Mouse (Mus musculus) midbrain, embryonic 14.5 days (tissue): Measurements from ENCODE around the gene Ifnar1. TPM values are rescaled to one million over a fixed set of nuclear protein-coding genes. Genes with fewer than 3 reads are reported as not detected.

Source experiments
- ATAC-seq: fragments of 200-750 bp; cut with Nextera tagmentation; 2 replicates; pipeline ENCODE4 v1.8.0; 2017; ENCODE audit warnings: moderate number of reproducible peaks, moderate library complexity; ENCODE audit not compliant: low FRiP score, low TSS enrichment
- DNase-seq: peaks from one replicate; pipeline ENCODE4 v3.0.0-alpha.2; 2015
- H3K27ac ChIP-seq: fragments of 300-500 bp; sonication (generic); replicated peaks from 2 replicates; pipeline ENCODE4 v1.5.1; 2014; ENCODE audit warnings: mild to moderate bottlenecking, low read depth, low read length, moderate library complexity
- H3K27me3 ChIP-seq: fragments of 300-500 bp; sonication (generic); 2 replicates; pipeline ENCODE4 v1.6.1; 2014; ENCODE audit warnings: low read length, control low read depth, mixed read lengths; ENCODE audit not compliant: control insufficient read depth, insufficient read depth
- H3K36me3 ChIP-seq: fragments of 300-500 bp; sonication (generic); 2 replicates; pipeline ENCODE4 v1.6.1; 2014; ENCODE audit warnings: low read length, control low read depth; ENCODE audit not compliant: control insufficient read depth, insufficient read depth
- H3K4me1 ChIP-seq: fragments of 300-500 bp; sonication (generic); 2 replicates; pipeline ENCODE4 v1.6.1; 2014; ENCODE audit warnings: mild to moderate bottlenecking, antibody characterized with exemption, low read length, control low read depth; ENCODE audit not compliant: control insufficient read depth, insufficient read depth
- H3K4me2 ChIP-seq: fragments of 300-500 bp; sonication (generic); 2 replicates; pipeline ENCODE4 v1.6.1; 2014; ENCODE audit warnings: mild to moderate bottlenecking, low read length, moderate library complexity
- H3K4me3 ChIP-seq: fragments of 300-500 bp; sonication (generic); replicated peaks from 2 replicates; pipeline ENCODE4 v1.5.1; 2014; ENCODE audit warnings: low read depth, low read length
- H3K9ac ChIP-seq: fragments of 300-500 bp; sonication (generic); replicated peaks from 2 replicates; pipeline ENCODE4 v1.6.1; 2014; ENCODE audit warnings: mild to moderate bottlenecking, low read length, moderate library complexity
- H3K9me3 ChIP-seq: fragments of 300-500 bp; sonication (generic); 2 replicates; pipeline ENCODE4 v1.6.1; 2016; ENCODE audit warnings: low read length, control low read depth, mixed read lengths; ENCODE audit not compliant: control insufficient read depth
- WGBS: fragments of 180-500 bp; shearing (Covaris S2); extraction: QIAGEN DNeasy Blood & Tissue Kit; methylation state at CpG from one replicate; pipeline ENCODE4 v1.1.7; 2014; 5-methylcytosine and 5-hydroxymethylcytosine counted together
- polyA plus RNA-seq: library from polyadenylated mRNA; unstranded; fragments of >200 nt; fragmentation: Nextera tagmentation; extraction: Ambion mirVana; gene quantifications from 2 replicates; pipeline ENCODE4 v1.2.1, GENCODE M21; 2014

Gene Ifnar1
- polyA plus RNA-seq, 1 experiment from 2014 or later, result 56.1 TPM

GRCm38 (mm10) chr16:91464594-91465504, 20.2 kb upstream of the Ifnar1 start:
- WGBS, result 2% methylated on average over 44 of the region's 44 CpGs
- no peaks in the 10 kb centered on the region for H3K9me3 ChIP-seq
- peak overlapping the region; percentile 68 for H3K4me3 ChIP-seq
- peak overlapping the region; percentile 80 for H3K27ac ChIP-seq
- H3K4me1 ChIP-seq, result peaks cover 24% of the 10 kb centered on the region
- peaks cover 1% of the 10 kb centered on the region; the same call in 1 of the 2 replicates for H3K36me3 ChIP-seq
- DNase-seq (peak; percentile 94), ATAC-seq (peak; percentile 96)
- H3K4me2 ChIP-seq, result peak overlapping the region; percentile 87
- no peaks in the 10 kb centered on the region for H3K27me3 ChIP-seq
- peak overlapping the region; percentile 73 for H3K9ac ChIP-seq

- Histone ChIP-seq H3K36me3 (peaks cover 6% of the 10 kb centered on the region; the same call in 1 of the 2 replicates), H3K27ac (no peak overlapping the region; the same call in 1 of the 2 replicates), H3K27me3 (no peaks in the 10 kb centered on the region), H3K4me3 (peak overlapping the region; percentile 68), H3K4me1 (peaks cover 24% of the 10 kb centered on the region), H3K9me3 (no peaks in the 10 kb centered on the region), H3K4me2 (peak overlapping the region; percentile 87), H3K9ac (peak overlapping the region; percentile 73)
- DNase-seq (peak; percentile 15), ATAC-seq (no peak)
- 45% methylated on average over 13 of the region's 13 CpGs for WGBS
Measured at GRCm38 (mm10) chr16:91465505-91466240, 19.4 kb upstream of the Ifnar1 start.

GRCm38 (mm10) chr16:91466566-91466965, 18.5 kb upstream of the Ifnar1 start:
- no peaks in the 10 kb centered on the region for H3K9me3 ChIP-seq
- peak; percentile 55 for DNase-seq
- H3K36me3 ChIP-seq, result peaks cover 6% of the 10 kb centered on the region; the same call in 1 of the 2 replicates
- ATAC-seq, result no peak
- H3K27ac ChIP-seq, result no peak overlapping the region
- no peaks in the 10 kb centered on the region for H3K27me3 ChIP-seq
- no peak overlapping the region; the same call in 1 of the 2 replicates for H3K4me3 ChIP-seq
- WGBS, result 53% methylated on average over 6 of the region's 6 CpGs
- H3K4me2 ChIP-seq, result peak overlapping the region; percentile 87
- H3K9ac ChIP-seq, result no peak overlapping the region
- H3K4me1 ChIP-seq, result peaks cover 24% of the 10 kb centered on the region

GRCm38 (mm10) chr16:91470470-91470869, 14.6 kb upstream of the Ifnar1 start:
- Histone ChIP-seq H3K9ac (no peak overlapping the region), H3K27me3 (no peaks in the 10 kb centered on the region), H3K27ac (no peak overlapping the region), H3K4me2 (no peak overlapping the region), H3K36me3 (peaks cover 6% of the 10 kb centered on the region; the same call in 1 of the 2 replicates), H3K4me3 (no peak overlapping the region), H3K9me3 (no peaks in the 10 kb centered on the region), H3K4me1 (peaks cover 15% of the 10 kb centered on the region)
- DNase-seq (no peak), ATAC-seq (no peak)
- WGBS, result 85% methylated on average over 3 of the region's 3 CpGs

- Histone ChIP-seq H3K9ac (no peak overlapping the region), H3K27ac (no peak overlapping the region), H3K36me3 (peaks cover 6% of the 10 kb centered on the region; the same call in 1 of the 2 replicates), H3K4me3 (no peak overlapping the region), H3K4me2 (no peak overlapping the region), H3K9me3 (no peaks in the 10 kb centered on the region), H3K27me3 (no peaks in the 10 kb centered on the region), H3K4me1 (peaks cover 5% of the 10 kb centered on the region)
- WGBS, result 90% methylated on average over 6 of the region's 6 CpGs
- ATAC-seq (no peak), DNase-seq (no peak)
Measured at GRCm38 (mm10) chr16:91471481-91471880, 13.6 kb upstream of the Ifnar1 start.

- Histone ChIP-seq H3K9me3 (no peaks in the 10 kb centered on the region), H3K4me1 (no peaks in the 10 kb centered on the region), H3K27me3 (no peaks in the 10 kb centered on the region), H3K36me3 (no peaks in the 10 kb centered on the region; the same call in 1 of the 2 replicates), H3K27ac (no peak overlapping the region), H3K4me2 (no peak overlapping the region), H3K4me3 (no peak overlapping the region), H3K9ac (no peak overlapping the region)
- 66% methylated on average over 7 of the region's 7 CpGs for WGBS
- no peak for ATAC-seq
- no peak for DNase-seq
Measured at GRCm38 (mm10) chr16:91475753-91476152, 9.3 kb upstream of the Ifnar1 start.

- Histone ChIP-seq H3K4me1 (no peaks in the 10 kb centered on the region), H3K4me2 (no peak overlapping the region), H3K27me3 (no peaks in the 10 kb centered on the region), H3K9me3 (no peaks in the 10 kb centered on the region), H3K9ac (no peak overlapping the region), H3K4me3 (no peak overlapping the region), H3K27ac (no peak overlapping the region), H3K36me3 (no peaks in the 10 kb centered on the region)
- ATAC-seq, result no peak
- WGBS, result 87% methylated on average over 1 of the region's 1 CpGs
- DNase-seq, result no peak
Measured at GRCm38 (mm10) chr16:91478067-91478466, 7.0 kb upstream of the Ifnar1 start.

GRCm38 (mm10) chr16:91480517-91480916, 4.5 kb upstream of the Ifnar1 start:
- ATAC-seq, result no peak
- Histone ChIP-seq H3K27ac (no peak overlapping the region), H3K4me2 (no peak overlapping the region), H3K9me3 (no peaks in the 10 kb centered on the region), H3K27me3 (no peaks in the 10 kb centered on the region), H3K9ac (no peak overlapping the region), H3K4me3 (no peak overlapping the region), H3K36me3 (no peaks in the 10 kb centered on the region), H3K4me1 (no peaks in the 10 kb centered on the region)
- no peak for DNase-seq
